ENCODE assay signal across 8 mouse cellular contexts in genomic region chr5:29196264-29196658, GRCm38 (mm10). TPM values are rescaled to one million over a fixed set of nuclear protein-coding genes. Genes with fewer than 3 reads are reported as not detected.
DNase-seq lines count a peak whose midpoint lies in the region; ATAC-seq and TF ChIP-seq lines count a peak whose summit lies in the region.

No protein-coding gene starts in this region.

- TF ChIP-seq POLR2A in kidney, adult 2 months (IDR thresholded peaks at IDR 0.05; ENCODE audit: low read depth, low read length) = no peak

- no peaks in the 10 kb centered on the region for H3K9me3 ChIP-seq in embryonic facial prominence, embryonic 10.5 days
- H3K9me3 ChIP-seq in hindbrain, embryonic 12.5 days (replicated peaks) = no peaks in the 10 kb centered on the region
- no peaks in the 10 kb centered on the region for H3K9me3 ChIP-seq in midbrain, embryonic 13.5 days

- no peaks in the 10 kb centered on the region for H3K27me3 ChIP-seq in kidney, adult 2 months (replicated peaks; ENCODE audit: control insufficient read depth, insufficient read depth, low read length)
- peaks cover 13% of the 10 kb centered on the region; the same call in 1 of the 2 replicates for H3K27me3 ChIP-seq in embryonic facial prominence, embryonic 10.5 days (replicated peaks; ENCODE audit: low read depth, poor library complexity, severe bottlenecking)
- no peaks in the 10 kb centered on the region for H3K27me3 ChIP-seq in hindbrain, embryonic 12.5 days
- H3K27me3 ChIP-seq in midbrain, embryonic 13.5 days = 0 out of 2 replicates have a peak, but pooled peaks cover 5% of the 10 kb centered on the region

- WGBS in kidney, adult 2 months = 8% methylated on average over 12 of the region's 12 CpGs
- 9% methylated on average over 12 of the region's 12 CpGs for WGBS in embryonic facial prominence, embryonic 10.5 days
- WGBS in hindbrain, embryonic 12.5 days = 10% methylated on average over 12 of the region's 12 CpGs
- WGBS in midbrain, embryonic 13.5 days = 8% methylated on average over 12 of the region's 12 CpGs

- H3K4me2 ChIP-seq in hindbrain, embryonic 12.5 days (replicated peaks) = peak overlapping the region; percentile 68
- H3K4me2 ChIP-seq in midbrain, embryonic 13.5 days (replicated peaks) = peak overlapping the region; percentile 69

- ATAC-seq in hindbrain, embryonic 12.5 days (ENCODE audit: low FRiP score) = peak; percentile 62
- ATAC-seq in midbrain, embryonic 13.5 days = peak; percentile 65

- H3K27ac ChIP-seq in kidney, adult 2 months (ENCODE audit: insufficient read depth, low read depth, low read length) = no peak overlapping the region
- peak overlapping the region; percentile 92 for H3K27ac ChIP-seq in embryonic facial prominence, embryonic 10.5 days (replicated peaks)
- peak overlapping the region; percentile 70 for H3K27ac ChIP-seq in hindbrain, embryonic 12.5 days
- H3K27ac ChIP-seq in midbrain, embryonic 13.5 days = peak overlapping the region; percentile 68

- no peak for DNase-seq in kidney, adult 2 months
- no peak for DNase-seq in kidney, postnatal 10 days
- no peak for DNase-seq in embryonic facial prominence, embryonic 10.5 days (ENCODE audit: low spot score)
- DNase-seq in spleen, adult 12 weeks (ENCODE audit: low spot score) = no peak
- no peak for DNase-seq in frontal cortex, postnatal 14 days (ENCODE audit: low spot score in 2 of 2)
- DNase-seq in adrenal gland, postnatal 14 days = no peak

- no peak for TF ChIP-seq CTCF in kidney, adult 2 months (conservative IDR thresholded peaks at IDR 0.05; ENCODE audit: insufficient read depth, insufficient read length, low read depth, low read length)

- H3K9ac ChIP-seq in hindbrain, embryonic 12.5 days = peak overlapping the region; percentile 72
- H3K9ac ChIP-seq in midbrain, embryonic 13.5 days (replicated peaks) = peak overlapping the region; percentile 66

- H3K4me1 ChIP-seq in kidney, adult 2 months (ENCODE audit: control insufficient read depth, insufficient read depth, low read length) = peaks cover 2% of the 10 kb centered on the region; the same call in 1 of the 2 replicates
- H3K4me1 ChIP-seq in embryonic facial prominence, embryonic 10.5 days = peaks cover 10% of the 10 kb centered on the region
- peaks cover 9% of the 10 kb centered on the region for H3K4me1 ChIP-seq in hindbrain, embryonic 12.5 days
- peaks cover 11% of the 10 kb centered on the region for H3K4me1 ChIP-seq in midbrain, embryonic 13.5 days (replicated peaks)

- H3K4me3 ChIP-seq in kidney, adult 2 months (ENCODE audit: insufficient read depth, low read depth, low read length) = peak overlapping the region; percentile 77
- peak overlapping the region; percentile 68 for H3K4me3 ChIP-seq in embryonic facial prominence, embryonic 10.5 days
- H3K4me3 ChIP-seq in hindbrain, embryonic 12.5 days = peak overlapping the region; percentile 55
- H3K4me3 ChIP-seq in midbrain, embryonic 13.5 days (replicated peaks) = peak overlapping the region; percentile 58

- no peaks in the 10 kb centered on the region for H3K36me3 ChIP-seq in kidney, adult 2 months (ENCODE audit: control insufficient read depth, insufficient read depth, low read length)
- H3K36me3 ChIP-seq in embryonic facial prominence, embryonic 10.5 days (replicated peaks) = no peaks in the 10 kb centered on the region
- no peaks in the 10 kb centered on the region for H3K36me3 ChIP-seq in hindbrain, embryonic 12.5 days
- no peaks in the 10 kb centered on the region for H3K36me3 ChIP-seq in midbrain, embryonic 13.5 days

RNA-seq across cellular contexts. Expression of gene Rnf32, which starts 0.5 kb away (rescaled TPM):
- polyA plus RNA-seq in kidney, adult 2 months (2012; rRNA removed) = 1.5 and 2.2 TPM in 2 replicates
- polyA plus RNA-seq in embryonic facial prominence, embryonic 10.5 days (2016; fragmentation: Nextera tagmentation; extraction: Ambion mirVana) = 4.7 and 5.4 TPM in 2 replicates
- polyA plus RNA-seq in hindbrain, embryonic 12.5 days (2016; fragmentation: Nextera tagmentation; extraction: Ambion mirVana) = 10.4 and 12.3 TPM in 2 replicates
- 14.8 and 15.1 TPM in 2 replicates for polyA plus RNA-seq in midbrain, embryonic 13.5 days (2015; fragmentation: Nextera tagmentation; extraction: Ambion mirVana)
- 3.9 and 5.2 TPM in 2 replicates for total RNA-seq in adrenal gland, postnatal 14 days (2021)
